Mouse (Mus musculus) megakaryocyte-erythroid progenitor cell, adult 5-6 weeks (primary cell): ENCODE results near the gene Cd40lg. TPM values are rescaled to one million over a fixed set of nuclear protein-coding genes. Genes with fewer than 3 reads are reported as not detected.

Experiments used
- ATAC-seq: replicated peaks from 2 replicates; pipeline ENCODE4 v1.8.0; 2016; ENCODE audit warnings: mild to moderate bottlenecking, inconsistent platforms; ENCODE audit not compliant: severe bottlenecking, poor library complexity, low FRiP score, low TSS enrichment
- total RNA-seq, 2 experiments: library from RNA; stranded (forward) in 1 of 2; stranded (reverse) in 1 of 2; fragments of 200-1000, 215-1000 nt in 1 of 2; fragments of >200 nt in 1 of 2; fragmentation: Nextera tagmentation in 1 of 2; gene quantifications; 2 replicates each; pipeline ENCODE4 v1.2.3; 2014 to 2017

The Cd40lg gene
- total RNA-seq, 2 experiments from 2014 or later: not detected

DNA sequence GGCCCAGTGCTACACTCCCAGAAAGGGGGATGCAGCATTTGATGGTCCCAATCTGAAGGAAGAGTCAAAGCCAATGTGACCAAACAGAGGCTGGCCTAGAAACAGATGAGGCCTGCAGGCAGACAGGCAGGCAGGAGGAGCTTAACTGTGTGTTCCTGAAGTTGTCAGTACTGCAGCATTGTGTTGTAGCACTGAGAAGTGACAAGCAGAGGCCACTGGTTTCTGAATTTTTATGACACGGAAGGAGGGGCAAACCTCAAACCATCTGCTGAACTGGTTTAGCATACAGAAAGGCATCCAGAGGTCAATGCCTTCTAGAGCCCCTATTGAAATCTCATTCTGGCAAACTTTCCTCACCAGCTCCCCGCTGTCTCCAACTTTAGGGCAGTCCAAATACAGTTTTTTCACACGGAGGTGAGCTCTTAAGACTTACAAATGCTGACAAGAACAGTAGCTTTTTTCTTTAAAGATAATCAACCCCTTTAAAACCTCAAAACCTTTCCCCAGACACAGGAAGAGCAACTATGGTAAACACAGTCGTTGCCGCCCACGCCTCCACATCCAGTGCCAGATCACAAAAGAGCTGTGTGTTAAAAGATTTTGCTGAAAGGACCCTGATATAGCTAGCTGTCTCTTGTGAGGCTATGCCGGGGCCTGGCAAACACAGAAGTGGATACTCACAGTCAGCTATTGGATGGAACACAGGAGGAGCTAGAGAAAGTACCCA is 41.5 kb downstream of the Cd40lg start:
- ATAC-seq: no peak

DNA sequence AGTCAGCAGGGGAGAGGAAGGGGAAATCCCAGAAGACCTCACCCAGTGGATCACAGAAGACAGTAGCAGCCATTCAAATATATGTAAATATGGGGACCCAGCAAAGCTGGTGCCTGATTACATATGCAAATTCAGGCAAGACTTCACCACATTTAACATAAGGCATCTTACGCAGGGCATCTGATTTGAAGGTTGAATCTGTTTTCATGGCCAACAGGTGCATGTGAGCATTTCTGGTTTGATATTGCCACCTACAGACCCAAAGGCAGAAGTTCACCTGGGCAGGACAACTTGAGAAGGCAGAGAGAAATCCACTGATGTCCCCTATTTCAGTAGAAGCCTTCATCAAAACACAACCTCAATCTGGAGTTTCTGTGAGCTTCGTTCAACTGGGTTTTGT is 48.8 kb downstream of the Cd40lg start:
- no peak for ATAC-seq

DNA sequence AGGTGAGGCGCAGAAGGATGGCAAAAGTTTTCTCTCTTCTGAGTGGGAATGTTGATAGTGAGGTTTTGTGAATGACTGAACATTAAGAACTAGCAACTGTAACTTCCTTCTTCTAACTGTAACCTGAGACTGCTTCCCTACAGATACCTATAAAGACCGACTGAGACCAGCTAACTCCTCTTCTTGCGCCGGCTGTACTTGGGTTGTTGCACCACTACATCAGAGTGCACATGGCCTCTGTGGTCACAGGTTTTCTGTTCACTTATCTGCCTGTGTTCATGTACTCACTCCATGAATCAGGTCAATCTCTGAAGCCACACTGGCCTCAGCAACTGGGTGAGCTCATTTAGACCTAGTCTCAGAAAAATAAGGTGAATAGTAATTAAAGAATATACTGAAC is 51.6 kb downstream of the Cd40lg start:
- ATAC-seq: no peak

Other genes with a start within 250 kb of the Cd40lg start
- gene Brs3, start 169.1 kb upstream of the Cd40lg start, total RNA-seq (2014; fragmentation: Nextera tagmentation): not detected in 2 replicates
- not detected in 2 replicates for gene Brs3, start 169.1 kb upstream of the Cd40lg start, total RNA-seq (2017)
- 51.7 and 56.9 TPM in 2 replicates for gene Htatsf1, start 158.6 kb upstream of the Cd40lg start, total RNA-seq (2014; fragmentation: Nextera tagmentation)
- gene Htatsf1, start 158.6 kb upstream of the Cd40lg start, total RNA-seq (2017): 115 and 116 TPM in 2 replicates
- not detected in 2 replicates for gene Vgll1, start 124.0 kb upstream of the Cd40lg start, total RNA-seq (2014; fragmentation: Nextera tagmentation)
- gene Vgll1, start 124.0 kb upstream of the Cd40lg start, total RNA-seq (2017): not detected in 2 replicates
- 8.5 and 11.1 TPM in 2 replicates for gene Arhgef6, start 126.6 kb downstream of the Cd40lg start, total RNA-seq (2014; fragmentation: Nextera tagmentation)
- 8.9 and 13.7 TPM in 2 replicates for gene Arhgef6, start 126.6 kb downstream of the Cd40lg start, total RNA-seq (2017)
- 54.2 and 90.5 TPM in 2 replicates for gene Rbmx, start 180.9 kb downstream of the Cd40lg start, total RNA-seq (2014; fragmentation: Nextera tagmentation)
- 59.0 and 72.1 TPM in 2 replicates for gene Rbmx, start 180.9 kb downstream of the Cd40lg start, total RNA-seq (2017)
- not detected in 2 replicates for gene Gm364, start 197.0 kb downstream of the Cd40lg start, total RNA-seq (2014; fragmentation: Nextera tagmentation)
- gene Gm364, start 197.0 kb downstream of the Cd40lg start, total RNA-seq (2017): not detected in 2 replicates